Mouse (Mus musculus) monocyte, adult 59 days (primary cell): ENCODE results near the gene Prss41. TPM values are rescaled to one million over a fixed set of nuclear protein-coding genes. Genes with fewer than 3 reads are reported as not detected.

ENCODE experiments used
- total RNA-seq, 2 experiments: library from RNA; stranded (reverse); gene quantifications; one replicate each; pipeline ENCODE4 v1.2.4; 2023

Prss41 gene
- total RNA-seq = not detected

GRCm38 (mm10) chr17:23843812-23844273 is at the start of gene Prss41, which contains the start of gene Prss32:
Gene Prss41, minus strand, starts transcription at chr17:23844172.
Gene Prss32, plus strand, starts transcription at chr17:23843855.

GRCm38 (mm10) chr17:23880576-23880975 is 36.6 kb upstream of the Prss41 start, which contains the start of the genes Dcpp1 and Dcpp2:
Gene Dcpp1, plus strand, starts transcription at chr17:23880876.
Gene Dcpp2, plus strand, starts transcription at chr17:23880880.

GRCm38 (mm10) chr17:23867756-23868155 is 23.8 kb upstream of the Prss41 start, which contains the start of gene Prss21:
Gene Prss21, plus strand, starts transcription at chr17:23868056.

DNA sequence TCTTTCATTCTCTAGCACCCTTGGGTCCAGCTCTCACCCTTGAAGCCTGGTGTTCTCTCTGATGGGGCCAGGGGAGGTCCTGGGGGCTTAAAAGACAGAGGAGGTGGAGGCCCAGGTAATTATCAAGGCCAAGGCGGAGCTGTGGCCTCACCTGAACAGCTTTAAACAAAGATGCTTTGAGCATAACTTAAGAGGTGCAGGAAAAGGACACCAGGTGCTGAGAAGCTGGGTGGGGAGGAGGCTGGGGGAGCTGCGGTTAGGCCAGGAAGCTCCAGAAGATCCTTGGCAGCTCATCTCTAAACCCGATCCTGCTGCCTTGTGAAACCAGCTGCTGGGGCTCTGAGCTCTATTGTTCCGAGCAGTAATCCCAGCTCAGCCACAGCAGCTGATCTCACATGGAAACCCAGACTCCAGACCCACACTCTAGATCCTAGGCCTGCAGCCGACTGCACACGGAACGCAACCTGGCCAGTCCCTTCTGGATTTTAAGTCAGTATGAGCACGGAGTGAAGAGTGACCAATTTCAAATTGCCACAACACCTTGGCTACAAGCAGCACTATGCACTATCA is 7.9 kb downstream of the Prss41 start, which contains the start of gene Prss33:
TSS of gene Prss33 (minus strand) at position 51 of the 570 bp plus-strand sequence.

DNA sequence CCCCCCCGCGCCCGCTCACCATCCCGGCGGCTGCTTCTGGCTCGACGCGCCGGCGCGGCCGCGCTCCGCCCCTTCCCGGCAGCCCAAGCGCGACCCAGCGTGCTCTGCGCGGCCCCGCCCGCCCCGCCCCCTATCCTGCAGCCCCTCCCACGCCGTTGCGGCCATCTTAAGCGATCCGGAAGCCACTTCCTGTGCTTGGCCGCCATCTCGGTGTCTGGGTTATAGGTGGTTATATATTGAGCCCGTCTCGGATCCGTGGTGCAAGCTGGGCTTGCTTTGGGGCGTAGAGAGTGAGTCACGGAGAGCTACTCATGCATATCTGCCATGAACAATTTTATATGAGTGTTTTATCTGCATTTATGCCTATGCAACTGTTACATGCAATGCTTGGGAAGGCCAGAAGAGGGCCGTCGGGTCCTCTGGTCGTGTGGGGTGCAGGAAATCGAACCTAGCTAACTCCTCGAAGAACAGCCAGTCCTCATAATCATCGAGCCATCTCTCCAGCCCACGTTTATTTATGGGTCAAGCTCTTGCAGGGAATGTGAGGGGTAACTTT is 14.8 kb downstream of the Prss41 start, which contains the start of gene Elob:
TSS of gene Elob (minus strand) at position 73 of the 556 bp plus-strand sequence.

GRCm38 (mm10) chr17:23790269-23791078 is 53.5 kb downstream of the Prss41 start, which contains the start of gene Srrm2:
Gene Srrm2, plus strand, starts transcription at chr17:23790532.

Other genes starting within 250 kb of the Prss41 start
- gene Zfp13, start 244.7 kb downstream of the Prss41 start, total RNA-seq = not detected
- not detected for gene Zscan10, start 243.3 kb downstream of the Prss41 start, total RNA-seq
- gene Mmp25, start 198.9 kb downstream of the Prss41 start, total RNA-seq = 1 to 10 TPM; 3.0 to 3.1 TPM
- not detected for gene Bicdl2, start 183.7 kb downstream of the Prss41 start, total RNA-seq
- gene Hcfc1r1, start 170.6 kb downstream of the Prss41 start, total RNA-seq = 10 to 100 TPM; 53.4 to 61.5 TPM
- gene Thoc6, start 170.3 kb downstream of the Prss41 start, total RNA-seq = 10 to 100 TPM; 17.4 to 24.2 TPM
- 10 to 100 TPM; 20.6 to 32.5 TPM for gene Tnfrsf12a, start 166.7 kb downstream of the Prss41 start, total RNA-seq
- not detected for gene Cldn6, start 164.9 kb downstream of the Prss41 start, total RNA-seq
- not detected for gene Cldn9, start 160.1 kb downstream of the Prss41 start, total RNA-seq
- gene 1520401A03Rik, start 121.4 kb downstream of the Prss41 start, total RNA-seq = not detected
- 1 to 10 TPM; 3.3 to 3.7 TPM for gene Pkmyt1, start 117.8 kb downstream of the Prss41 start, total RNA-seq
- 1 to 10 TPM; 2.3 to 3.2 TPM for gene Paqr4, start 103.3 kb downstream of the Prss41 start, total RNA-seq
- gene Kremen2, start 98.3 kb downstream of the Prss41 start, total RNA-seq = not detected
- 10 to 100 TPM; 12.9 to 14.0 TPM for gene Flywch1, start 72.6 kb downstream of the Prss41 start, total RNA-seq
- gene Flywch2, start 58.1 kb downstream of the Prss41 start, total RNA-seq = not detected
- gene Srrm2, start 53.6 kb downstream of the Prss41 start, total RNA-seq = 100 to 1,000 TPM; 847 to 887 TPM
- gene Elob, start 15.0 kb downstream of the Prss41 start, total RNA-seq = 100 to 1,000 TPM; 156 to 174 TPM
- gene Prss33, start 8.1 kb downstream of the Prss41 start, total RNA-seq = not detected
- gene Prss32, start 317 bp downstream of the Prss41 start, total RNA-seq = not detected
- not detected for gene Prss21, start 23.9 kb upstream of the Prss41 start, total RNA-seq
- gene Dcpp1, start 36.7 kb upstream of the Prss41 start, total RNA-seq = not detected
- gene Dcpp2, start 36.7 kb upstream of the Prss41 start, total RNA-seq = not detected
- gene Dcpp3, start 73.3 kb upstream of the Prss41 start, total RNA-seq = not detected
- gene Sbp, start 97.5 kb upstream of the Prss41 start, total RNA-seq = not detected
- not detected for gene Sbpl, start 111.1 kb upstream of the Prss41 start, total RNA-seq
- gene Prss30, start 136.4 kb upstream of the Prss41 start, total RNA-seq = 1 to 10 TPM; 3.1 to 3.4 TPM
- gene Prss22, start 153.9 kb upstream of the Prss41 start, total RNA-seq = not detected
- gene Prss27, start 194.0 kb upstream of the Prss41 start, total RNA-seq = not detected
- gene Kctd5, start 229.3 kb upstream of the Prss41 start, total RNA-seq = 10 to 100 TPM; 16.8 to 19.2 TPM